Mouse (Mus musculus) heart, embryonic 14.5 days (tissue): ENCODE results near the gene Rcl1. TPM values are rescaled to one million over a fixed set of nuclear protein-coding genes. Genes with fewer than 3 reads are reported as not detected.

Experiments
- ATAC-seq: fragments of 200-750 bp; cut with Nextera tagmentation; 2 replicates; pipeline ENCODE4 v1.8.0; 2017; ENCODE audit warnings: low read depth, moderate TSS enrichment; ENCODE audit not compliant: insufficient number of reproducible peaks, insufficient read depth, low FRiP score
- H3K27ac ChIP-seq, 2 experiments: fragments of 200-500 bp in 1 of 2; fragments of 300-500 bp in 1 of 2; sonication (generic) in 1 of 2; replicated peaks in 1 of 2; 2 replicates each; pipeline ENCODE4 v1.5.1; 2012 to 2014; ENCODE audit warnings: low read depth in 2 of 2, low read length in 2 of 2, control low read depth in 1 of 2, mild to moderate bottlenecking in 1 of 2, mixed read lengths in 1 of 2; ENCODE audit not compliant: control insufficient read depth in 1 of 2, insufficient read depth in 1 of 2
- H3K27me3 ChIP-seq: fragments of 300-500 bp; sonication (generic); 2 replicates; pipeline ENCODE4 v1.6.1; 2014; ENCODE audit warnings: mild to moderate bottlenecking, low read length, control low read depth; ENCODE audit not compliant: control insufficient read depth, insufficient read depth
- H3K36me3 ChIP-seq: fragments of 300-500 bp; sonication (generic); 2 replicates; pipeline ENCODE4 v1.6.1; 2014; ENCODE audit warnings: mild to moderate bottlenecking, control low read depth, low read length, mixed read lengths; ENCODE audit not compliant: control insufficient read depth, insufficient read depth
- H3K4me1 ChIP-seq, 2 experiments: fragments of 200-500 bp in 1 of 2; fragments of 300-500 bp in 1 of 2; sonication (generic) in 1 of 2; 2 replicates each; pipeline ENCODE4 v1.6.1; 2012 to 2014; ENCODE audit warnings: low read length in 2 of 2, control low read depth in 1 of 2, mixed read lengths in 1 of 2; ENCODE audit not compliant: control insufficient read depth in 2 of 2, insufficient read depth in 2 of 2
- H3K4me2 ChIP-seq: fragments of 300-500 bp; sonication (generic); 2 replicates; pipeline ENCODE4 v1.6.1; 2014; ENCODE audit warnings: mild to moderate bottlenecking, low read length
- H3K4me3 ChIP-seq, 2 experiments: fragments of 200-500 bp in 1 of 2; fragments of 300-500 bp in 1 of 2; sonication (generic) in 1 of 2; 2 replicates each; pipeline ENCODE4 v1.5.1; 2012 to 2014; ENCODE audit warnings: low read length in 2 of 2, mild to moderate bottlenecking in 2 of 2, control low read depth in 1 of 2, low read depth in 1 of 2, moderate library complexity in 1 of 2; ENCODE audit not compliant: control insufficient read depth in 1 of 2, insufficient read depth in 1 of 2
- H3K9ac ChIP-seq: fragments of 300-500 bp; sonication (generic); 2 replicates; pipeline ENCODE4 v1.6.1; 2014; ENCODE audit warnings: mild to moderate bottlenecking, low read length
- H3K9me3 ChIP-seq: fragments of 300-500 bp; sonication (generic); 2 replicates; pipeline ENCODE4 v1.6.1; 2016; ENCODE audit warnings: low read length, control low read depth; ENCODE audit not compliant: control insufficient read depth
- WGBS: fragments of 180-500 bp; shearing (Covaris S2); extraction: QIAGEN DNeasy Blood & Tissue Kit; methylation state at CpG from one replicate; pipeline ENCODE4 v1.1.7; 2014; 5-methylcytosine and 5-hydroxymethylcytosine counted together
- polyA plus RNA-seq: library from polyadenylated mRNA; unstranded; fragments of >200 nt; fragmentation: Nextera tagmentation; extraction: Ambion mirVana; gene quantifications from 2 replicates; pipeline ENCODE4 v1.2.1, GENCODE M21; 2014

Gene Rcl1
- polyA plus RNA-seq, 1 experiment from 2014 or later, result 18.7 TPM

- 93% methylated on average over 10 of the region's 10 CpGs for WGBS
- Histone ChIP-seq H3K4me3 (no peak overlapping the region), H3K4me1 (no peaks in the 10 kb centered on the region)
These were observed 12.8 kb downstream of the Rcl1 start for GRCm38 (mm10) chr19:29113746-29114649.

GRCm38 (mm10) chr19:29116796-29117195 lies 15.6 kb downstream of the Rcl1 start:
- no peak overlapping the region for H3K9ac ChIP-seq
- no peak overlapping the region for H3K4me2 ChIP-seq
- no peak overlapping the region for H3K4me3 ChIP-seq
- no peaks in the 10 kb centered on the region for H3K4me1 ChIP-seq
- no peak overlapping the region for H3K27ac ChIP-seq
- ATAC-seq, result no peak
- 84% methylated on average over 6 of the region's 6 CpGs for WGBS
- H3K36me3 ChIP-seq, result peaks cover 30% of the 10 kb centered on the region
- 0 out of 2 replicates have a peak, but pooled peaks cover 2% of the 10 kb centered on the region for H3K9me3 ChIP-seq
- no peaks in the 10 kb centered on the region for H3K27me3 ChIP-seq

More at GRCm38 (mm10) chr19:29113746-29114649, 12.8 kb downstream of the Rcl1 start:
- ATAC-seq, result no peak; the same call in 1 of the 2 replicates
- H3K4me2 ChIP-seq, result no peak overlapping the region
- H3K36me3 ChIP-seq, result peaks cover 14% of the 10 kb centered on the region
- H3K27ac ChIP-seq, result no peak overlapping the region
- 0 out of 2 replicates have a peak, but pooled peaks cover 2% of the 10 kb centered on the region for H3K9me3 ChIP-seq
- H3K9ac ChIP-seq, result no peak overlapping the region
- H3K27me3 ChIP-seq, result no peaks in the 10 kb centered on the region

GRCm38 (mm10) chr19:29118196-29118595 lies 17.0 kb downstream of the Rcl1 start:
- Histone ChIP-seq H3K27me3 (no peaks in the 10 kb centered on the region), H3K27ac (no peak overlapping the region), H3K9me3 (0 out of 2 replicates have a peak, but pooled peaks cover 2% of the 10 kb centered on the region), H3K9ac (no peak overlapping the region), H3K4me1 (no peaks in the 10 kb centered on the region), H3K4me3 (no peak overlapping the region), H3K4me2 (no peak overlapping the region), H3K36me3 (peaks cover 39% of the 10 kb centered on the region)
- no peak for ATAC-seq
- 90% methylated on average over 13 of the region's 13 CpGs for WGBS

- no peak for ATAC-seq
- H3K9ac ChIP-seq, result no peak overlapping the region
- no peaks in the 10 kb centered on the region for H3K27me3 ChIP-seq
- peaks cover 53% of the 10 kb centered on the region for H3K36me3 ChIP-seq
- H3K4me2 ChIP-seq, result no peak overlapping the region
- no peak overlapping the region for H3K27ac ChIP-seq
- 86% methylated on average over 6 of the region's 6 CpGs for WGBS
- no peaks in the 10 kb centered on the region for H3K4me1 ChIP-seq
- no peak overlapping the region for H3K4me3 ChIP-seq
- no peaks in the 10 kb centered on the region for H3K9me3 ChIP-seq
These were observed 19.1 kb downstream of the Rcl1 start for GRCm38 (mm10) chr19:29120311-29120710.

GRCm38 (mm10) chr19:29121394-29121793 lies 20.2 kb downstream of the Rcl1 start:
- 90% methylated on average over 9 of the region's 9 CpGs for WGBS
- no peaks in the 10 kb centered on the region for H3K9me3 ChIP-seq
- no peaks in the 10 kb centered on the region for H3K27me3 ChIP-seq
- H3K36me3 ChIP-seq, result peaks cover 53% of the 10 kb centered on the region
- no peak overlapping the region for H3K27ac ChIP-seq
- no peaks in the 10 kb centered on the region for H3K4me1 ChIP-seq
- no peak overlapping the region for H3K9ac ChIP-seq
- H3K4me2 ChIP-seq, result no peak overlapping the region
- H3K4me3 ChIP-seq, result no peak overlapping the region
- no peak for ATAC-seq

GRCm38 (mm10) chr19:29124886-29125585 lies 23.9 kb downstream of the Rcl1 start:
- Histone ChIP-seq H3K4me3 (no peak overlapping the region), H3K27ac (no peak overlapping the region), H3K4me1 (no peaks in the 10 kb centered on the region), H3K9me3 (no peaks in the 10 kb centered on the region), H3K9ac (no peak overlapping the region), H3K36me3 (peaks cover 54% of the 10 kb centered on the region), H3K27me3 (no peaks in the 10 kb centered on the region), H3K4me2 (no peak overlapping the region)
- WGBS, result 78% methylated on average over 13 of the region's 13 CpGs
- no peak for ATAC-seq

- ATAC-seq, result no peak
- peaks cover 60% of the 10 kb centered on the region for H3K36me3 ChIP-seq
- 93% methylated on average over 12 of the region's 12 CpGs for WGBS
These were observed 25.3 kb downstream of the Rcl1 start for GRCm38 (mm10) chr19:29126347-29127015.

More at GRCm38 (mm10) chr19:29126347-29127015, 25.3 kb downstream of the Rcl1 start:
- H3K4me3 ChIP-seq, result no peak overlapping the region
- H3K4me2 ChIP-seq, result no peak overlapping the region
- H3K27ac ChIP-seq, result no peak overlapping the region
- H3K9me3 ChIP-seq, result no peaks in the 10 kb centered on the region
- H3K27me3 ChIP-seq, result no peaks in the 10 kb centered on the region
- H3K4me1 ChIP-seq, result no peaks in the 10 kb centered on the region
- no peak overlapping the region for H3K9ac ChIP-seq
